Mouse (Mus musculus): Measurements from ENCODE around the gene Frem3.

The Frem3 gene

DNA sequence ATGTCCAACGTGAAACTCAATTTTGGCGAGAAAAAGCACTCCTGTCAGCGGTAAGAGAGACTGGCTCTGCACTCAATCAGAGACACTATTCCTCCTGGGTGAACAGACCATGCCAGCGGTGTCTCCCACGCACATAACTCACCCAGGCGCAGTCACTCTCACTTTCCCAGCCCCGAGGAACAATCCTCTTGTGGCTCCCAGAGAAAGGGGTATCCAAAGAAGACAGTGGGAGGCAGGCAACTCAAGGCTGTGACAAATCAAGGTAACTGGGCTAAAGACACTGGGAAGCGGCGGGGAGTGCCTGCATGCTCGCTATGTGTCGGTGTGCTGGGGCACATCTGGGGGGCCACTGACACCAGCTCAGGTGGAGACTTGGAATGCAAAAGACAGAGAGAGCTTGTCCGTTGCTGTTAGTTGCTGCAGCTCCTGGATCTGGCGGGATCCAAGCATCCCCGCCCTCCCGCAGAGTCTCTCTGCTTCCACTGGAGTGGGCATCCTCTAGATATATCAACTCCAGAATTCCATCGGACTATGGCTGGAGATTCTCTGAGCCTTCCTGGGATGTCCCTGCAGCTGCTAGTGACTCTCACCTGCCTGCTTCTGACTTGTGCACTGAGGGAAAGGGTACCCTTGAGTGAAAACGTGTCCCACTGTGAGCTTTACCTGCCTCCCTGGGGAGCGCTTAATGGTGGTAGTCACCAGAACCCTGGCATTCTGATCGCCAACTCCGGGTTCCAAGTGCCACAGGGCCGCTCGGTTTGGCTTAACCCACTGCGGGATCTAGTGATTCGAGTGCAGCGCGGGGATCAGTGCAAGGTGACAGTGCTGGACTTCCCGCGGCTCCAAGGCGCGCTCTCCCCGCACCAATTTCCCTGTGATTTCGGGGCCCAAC, at the start of gene Frem3:
Frem3 (plus strand) TSS at position 532 of the 892 bp plus-strand sequence.
- 3% methylated on average over 32 of the region's 32 CpGs for WGBS

DNA sequence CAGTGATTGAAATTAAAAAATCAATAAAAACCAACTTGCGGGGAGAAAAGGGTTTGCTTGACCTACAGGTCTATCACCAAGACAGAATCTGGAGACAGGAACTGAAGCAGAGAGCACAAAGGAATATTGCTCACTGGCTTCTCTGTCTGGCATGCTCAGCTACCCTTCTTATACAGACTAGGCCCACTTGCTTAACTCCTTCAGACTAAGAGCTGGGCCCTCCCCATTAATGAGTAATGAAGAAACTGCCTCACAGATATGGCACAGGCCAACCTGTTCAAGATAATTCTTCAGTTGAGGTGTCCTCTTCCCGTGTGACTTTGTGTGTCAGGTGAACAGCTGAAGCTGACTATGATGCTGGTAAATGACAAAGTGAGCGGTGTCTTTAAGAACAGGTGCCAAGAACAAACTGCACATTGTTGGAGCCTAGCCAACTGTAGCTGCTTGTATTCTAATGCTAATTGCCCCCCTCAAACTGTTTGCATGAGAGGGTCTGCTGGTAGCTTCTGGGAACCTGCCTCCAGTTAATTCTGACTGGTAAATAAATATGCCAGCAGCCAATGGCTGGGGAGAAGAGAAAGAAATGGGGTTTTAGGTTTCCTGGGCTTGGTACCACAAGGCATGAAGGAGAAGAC, 46.6 kb upstream of the Frem3 start:
- WGBS, result 70% methylated on average over 3 of the region's 3 CpGs

DNA sequence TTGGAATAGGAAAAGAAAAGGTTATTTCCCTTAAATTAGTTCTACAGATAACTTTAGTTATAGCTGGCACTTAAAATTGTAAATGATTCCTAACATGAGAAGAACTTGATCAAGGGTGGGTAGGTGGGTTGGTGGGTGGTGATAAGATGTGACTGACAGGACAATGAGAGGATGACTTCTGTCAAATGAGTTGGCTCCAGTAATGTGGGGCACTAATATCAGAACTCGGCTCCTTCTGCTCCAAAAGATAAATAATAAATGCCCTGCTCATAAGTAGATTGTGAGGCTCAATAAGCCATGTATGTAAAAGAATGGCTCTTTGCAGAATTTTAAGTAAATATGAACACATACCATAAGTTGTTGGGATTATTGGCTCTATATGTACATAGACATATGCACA, 43.4 kb upstream of the Frem3 start:
- WGBS, result 96% methylated on average over 1 of the region's 1 CpGs

DNA sequence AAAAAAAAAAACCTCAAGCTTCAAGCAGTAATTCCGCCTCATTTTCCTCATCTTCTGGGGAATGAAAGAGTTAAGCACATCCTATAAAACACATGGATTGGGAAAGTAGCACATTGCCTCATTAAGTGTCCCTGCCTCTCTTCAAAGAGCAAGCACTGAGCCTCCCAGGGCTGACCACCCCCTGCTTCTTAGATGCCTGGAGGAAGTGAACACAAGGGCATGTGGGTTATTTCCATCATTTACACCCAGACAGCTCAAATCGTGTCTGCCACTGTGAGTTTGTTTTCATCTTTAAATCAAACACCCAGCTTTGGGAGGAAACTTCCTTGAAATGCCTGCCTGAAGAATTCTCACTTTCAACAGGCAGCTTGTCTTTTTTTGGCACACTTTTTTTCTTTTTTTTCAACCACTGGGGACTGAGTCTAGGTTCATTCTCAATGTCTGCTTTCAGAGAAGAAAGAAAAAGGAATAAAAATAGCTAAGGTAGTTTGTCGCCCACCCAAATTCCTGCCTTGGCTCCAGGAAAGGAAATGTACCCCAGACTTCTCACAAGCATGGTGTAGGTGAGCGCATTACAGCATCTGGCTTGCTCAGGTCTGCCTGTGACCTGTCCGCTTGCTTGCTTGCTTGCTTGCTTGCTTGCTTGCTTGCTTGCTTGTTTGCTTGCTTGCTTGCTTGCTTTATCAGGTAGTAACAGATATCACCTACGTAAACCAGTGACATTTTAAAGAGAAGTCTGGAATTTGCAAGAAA, 42.5 kb upstream of the Frem3 start:
- 61% methylated on average over 6 of the region's 6 CpGs for WGBS

DNA sequence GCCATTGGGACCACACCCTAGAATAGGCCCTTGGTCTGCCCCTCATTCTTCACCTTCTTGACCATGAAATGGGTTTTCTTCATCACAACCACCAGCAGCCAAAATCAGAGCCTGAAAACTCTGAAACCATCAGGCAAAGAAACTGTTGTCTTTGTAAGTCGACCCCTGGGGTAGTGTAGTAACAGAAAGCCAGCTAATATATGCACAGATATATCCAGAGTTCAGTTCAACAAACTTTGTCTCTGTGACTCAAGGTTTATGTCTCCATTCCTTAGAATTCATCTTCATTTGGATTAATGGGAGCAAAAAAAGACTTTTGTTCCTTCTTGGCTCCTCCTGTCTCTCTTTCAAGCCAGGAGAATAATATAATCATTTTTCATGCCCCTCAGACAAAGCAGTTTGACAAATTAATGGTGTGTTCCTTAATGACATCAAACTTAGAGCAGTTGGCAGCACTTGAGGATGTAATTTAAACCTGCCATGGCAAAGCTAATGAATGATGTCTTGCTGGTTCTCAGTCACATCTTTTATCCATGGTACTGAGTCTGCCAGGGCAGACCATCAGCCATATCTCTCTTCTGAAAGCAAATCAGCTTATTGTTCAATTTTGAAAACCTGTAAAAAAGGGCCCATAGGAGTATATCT, 38.3 kb upstream of the Frem3 start:
- whole genome bisulfite sequencing, result 41% methylated on average over 1 of the region's 1 CpGs

DNA sequence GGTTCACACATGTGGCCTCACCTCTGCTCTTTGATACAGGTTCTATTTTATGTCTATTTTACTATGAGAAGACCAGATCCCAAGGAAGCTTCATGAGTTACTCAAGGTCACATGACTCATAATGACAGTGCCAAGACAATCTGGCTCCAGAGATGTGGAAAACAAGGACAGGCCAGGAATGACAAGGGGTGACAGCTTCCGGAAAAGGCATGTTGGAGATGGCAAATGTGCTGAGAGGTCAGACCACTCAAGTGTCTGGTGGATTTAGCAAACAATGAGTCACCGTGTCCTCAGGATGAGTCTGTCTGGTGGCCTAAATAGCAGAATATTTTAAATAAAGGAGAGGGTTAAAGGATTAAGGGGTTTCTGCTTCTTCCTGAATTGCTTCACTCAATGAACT, 33.8 kb upstream of the Frem3 start:
- 81% methylated on average over 2 of the region's 2 CpGs for WGBS

DNA sequence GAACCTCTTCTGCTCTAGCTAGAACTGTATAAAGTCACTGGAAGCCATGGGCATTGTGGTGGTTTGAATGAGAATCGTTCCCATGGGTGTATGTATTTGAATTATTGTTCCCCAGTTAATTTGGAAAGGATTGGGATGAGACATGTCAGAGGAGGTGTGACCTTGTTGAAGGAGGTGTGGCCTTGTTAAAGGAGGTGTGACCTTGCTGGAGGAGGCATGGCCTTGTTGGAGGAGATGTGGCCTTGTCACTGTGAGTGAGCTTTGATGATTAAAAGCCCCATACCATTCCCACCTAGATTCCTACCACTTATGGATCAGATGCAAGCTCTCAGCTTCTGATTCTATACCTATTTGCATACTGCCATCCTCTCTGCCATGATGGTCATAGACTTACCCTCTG, 31.8 kb upstream of the Frem3 start:
- WGBS, result 76% methylated on average over 1 of the region's 1 CpGs

DNA sequence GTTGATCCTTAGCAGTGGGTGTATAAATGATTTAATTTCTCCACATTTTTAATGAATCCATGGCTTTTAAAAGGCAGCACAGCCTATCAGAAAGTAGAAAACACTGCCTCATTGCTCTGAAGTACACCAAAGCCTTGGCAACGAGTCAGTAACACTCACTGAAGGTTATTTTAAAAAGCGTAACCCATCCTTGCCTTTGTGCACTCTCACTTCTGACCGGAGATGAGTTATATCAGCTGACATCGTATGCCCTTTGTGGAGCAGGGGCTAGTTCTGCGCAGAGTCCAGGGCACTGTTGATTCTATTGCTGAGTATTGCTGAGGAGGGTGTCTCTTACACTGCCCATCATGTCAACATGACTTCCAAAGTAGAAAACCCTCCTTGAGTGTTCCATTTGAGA, 18.3 kb upstream of the Frem3 start:
- 88% methylated on average over 5 of the region's 5 CpGs for WGBS

DNA sequence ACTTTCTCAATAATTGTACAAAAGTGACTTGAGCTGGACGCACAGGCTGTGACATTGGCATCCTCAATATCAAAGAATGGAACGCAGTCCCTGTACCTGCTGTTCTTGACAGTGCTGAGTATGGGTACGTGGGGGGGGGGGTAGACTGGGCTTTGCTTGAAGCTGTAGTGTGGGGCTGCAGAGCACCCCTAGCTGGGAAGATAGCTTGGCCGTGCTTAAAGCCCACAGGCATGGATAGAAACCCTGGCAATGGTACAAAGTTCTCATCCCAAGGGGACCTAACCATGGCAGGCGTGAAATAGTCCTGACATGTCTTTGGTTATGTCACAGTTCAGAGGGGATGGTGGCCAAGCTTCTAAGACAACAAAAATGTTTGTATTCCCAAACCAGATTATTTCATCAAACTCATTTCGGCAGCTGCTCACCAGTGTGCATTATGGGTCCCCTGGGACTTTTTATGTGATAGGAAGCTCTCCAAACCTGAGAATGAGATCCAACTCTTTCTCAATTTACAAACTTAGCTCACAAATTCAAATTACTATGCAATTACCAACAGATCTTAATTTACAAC, 10.2 kb upstream of the Frem3 start:
- WGBS, result 81% methylated on average over 6 of the region's 6 CpGs

DNA sequence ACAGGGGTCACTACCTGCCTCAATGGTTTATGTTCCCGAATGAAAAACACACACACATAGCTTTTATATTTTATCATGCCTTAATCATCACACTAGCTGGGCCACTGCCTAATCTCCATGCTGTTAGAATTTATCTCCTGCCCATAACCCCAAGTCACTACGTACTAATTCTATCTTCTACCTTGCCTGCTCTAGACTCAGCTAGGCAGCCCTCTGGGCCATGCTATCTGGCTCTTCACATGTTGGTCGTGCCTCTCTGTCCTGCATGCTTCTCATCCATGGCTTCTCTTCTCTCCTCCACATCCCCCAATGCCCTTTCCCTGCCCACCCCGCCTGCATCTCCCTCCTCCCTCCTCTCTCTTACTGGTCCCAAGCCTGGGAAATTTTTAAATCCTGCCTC, 9.0 kb upstream of the Frem3 start:
- 84% methylated on average over 4 of the region's 4 CpGs for WGBS

DNA sequence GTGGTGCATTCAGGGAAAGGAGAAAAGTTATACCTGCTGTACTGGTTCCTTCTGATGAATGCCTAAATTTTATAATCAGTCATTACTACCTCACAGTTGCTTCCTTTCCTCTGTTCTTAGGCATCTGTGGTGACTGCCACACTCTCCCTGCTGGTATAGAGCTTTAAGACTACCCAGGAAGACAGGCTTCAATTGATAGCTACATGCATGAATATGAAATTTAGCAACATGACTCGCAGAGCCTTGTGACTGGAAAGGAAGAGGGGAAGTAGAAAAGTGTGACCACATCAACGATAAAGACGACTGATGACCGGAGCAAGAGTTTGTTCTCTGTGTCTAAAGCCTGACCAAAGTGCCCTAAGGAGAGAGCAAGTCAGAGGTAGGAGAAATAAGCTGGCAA, 3.8 kb upstream of the Frem3 start:
- 92% methylated on average over 4 of the region's 4 CpGs for WGBS

DNA sequence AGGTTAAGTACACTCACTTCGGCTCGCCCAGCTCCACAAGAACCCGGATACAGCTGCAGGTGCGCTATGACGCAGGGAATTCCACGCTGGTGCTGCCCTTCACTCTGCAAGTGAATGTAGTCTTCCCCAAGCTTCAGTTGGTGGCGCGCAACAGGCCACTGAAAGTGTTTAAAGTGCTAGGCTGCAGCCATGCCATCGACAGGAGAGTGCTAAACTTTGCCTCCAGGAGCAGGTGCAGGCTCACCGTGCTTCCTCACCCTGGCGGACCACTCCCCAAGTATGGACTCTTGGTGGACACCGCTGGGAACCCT, 516 bp downstream of the Frem3 start:
- 6% methylated on average over 12 of the region's 12 CpGs for WGBS

DNA sequence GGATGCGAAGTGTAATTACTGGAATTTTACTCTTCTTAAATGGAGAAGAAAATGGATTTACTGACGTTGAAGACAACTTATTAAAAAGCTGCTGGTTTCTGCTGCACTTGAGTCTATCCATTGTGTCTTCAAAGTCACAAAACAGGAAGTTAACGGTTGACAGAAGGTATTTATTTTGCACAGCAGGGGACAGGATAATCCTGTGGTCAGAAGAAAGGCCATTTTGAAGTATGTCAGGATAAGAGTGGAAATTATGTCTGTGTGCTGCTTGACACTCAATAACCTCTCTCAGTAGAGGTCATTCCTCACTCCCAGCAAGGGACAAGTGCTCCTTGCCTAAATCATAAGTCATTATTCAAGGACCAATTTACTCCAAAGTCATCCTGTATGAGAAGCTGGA, 8.9 kb downstream of the Frem3 start:
- 65% methylated on average over 3 of the region's 3 CpGs for WGBS

DNA sequence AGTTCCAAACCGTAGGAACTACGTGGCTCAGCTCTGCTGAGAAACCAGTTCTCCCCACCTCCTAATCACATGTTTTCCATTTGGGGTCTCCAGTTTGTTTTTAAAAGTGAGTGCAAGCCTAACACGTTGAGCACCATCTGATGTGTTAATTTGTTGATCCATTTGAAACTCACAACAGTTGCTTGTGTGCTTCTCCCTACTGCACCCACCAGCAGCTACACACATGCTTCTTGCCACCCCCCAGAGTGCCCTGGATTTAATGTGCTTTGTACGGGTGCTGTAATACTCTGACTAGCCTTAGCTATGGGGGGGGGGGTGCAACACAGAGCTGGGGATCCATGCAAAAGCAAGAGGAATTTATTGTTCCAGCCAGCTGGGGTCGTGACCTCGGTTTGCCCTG, 36.5 kb downstream of the Frem3 start:
- WGBS, result 73% methylated on average over 6 of the region's 6 CpGs

DNA sequence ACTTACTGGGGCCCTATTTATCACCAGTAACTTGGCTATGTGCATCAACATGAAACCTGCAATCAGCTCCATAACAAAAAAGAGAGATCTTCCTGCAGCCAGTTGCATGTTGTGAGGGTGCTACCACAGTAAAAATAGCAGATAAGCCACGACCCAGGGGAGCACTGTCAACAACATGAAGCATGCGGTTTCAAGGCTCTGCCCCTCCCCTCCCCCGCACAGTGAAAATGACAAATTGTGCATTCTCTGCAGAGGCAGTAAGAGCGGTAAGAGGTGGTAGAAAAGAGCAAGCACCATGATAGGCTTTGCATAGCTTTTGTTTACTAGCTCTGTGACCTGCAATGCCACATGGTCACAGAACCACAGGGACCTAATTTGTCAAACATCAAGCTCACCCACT, 46.8 kb downstream of the Frem3 start:
- 71% methylated on average over 4 of the region's 4 CpGs for WGBS

DNA sequence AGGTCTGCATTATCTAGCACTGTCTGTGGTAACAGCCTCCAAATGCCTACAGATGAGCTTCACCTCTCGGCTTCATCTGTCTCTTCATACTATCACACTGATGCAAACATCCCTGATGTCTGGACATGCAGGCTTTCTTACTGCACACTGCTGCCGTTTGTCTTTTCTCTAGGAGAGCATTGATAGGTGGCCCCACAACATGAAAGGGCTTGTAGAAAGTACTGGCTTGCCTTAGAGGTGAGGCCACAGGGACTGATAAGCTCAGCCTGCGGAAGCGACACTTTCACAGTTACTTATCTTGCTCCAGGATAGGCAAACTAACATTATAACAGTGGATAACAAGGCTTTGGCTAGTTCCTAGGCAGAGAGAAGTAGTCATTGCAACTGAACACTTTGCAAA, 50.2 kb downstream of the Frem3 start:
- WGBS, result 90% methylated on average over 4 of the region's 4 CpGs

DNA sequence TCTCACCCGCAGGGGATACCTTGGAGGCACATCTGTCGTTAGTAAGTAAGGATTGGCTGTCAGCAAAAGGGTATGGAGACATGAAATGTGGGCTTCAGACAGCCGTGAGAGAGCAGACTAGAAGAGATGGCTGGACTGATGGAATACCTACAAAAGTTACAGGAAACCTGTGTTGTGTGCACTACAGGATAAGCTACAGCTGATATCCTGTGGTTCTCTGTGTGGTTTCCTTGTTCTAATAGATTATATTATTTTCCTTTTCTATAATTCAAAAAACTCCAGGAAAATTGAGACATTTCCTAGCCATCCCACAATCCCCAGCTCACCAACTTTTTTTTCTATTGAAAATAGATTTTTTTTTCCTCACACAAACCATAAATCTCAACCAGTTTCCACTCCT, 52.6 kb downstream of the Frem3 start:
- 75% methylated on average over 3 of the region's 3 CpGs for WGBS

DNA sequence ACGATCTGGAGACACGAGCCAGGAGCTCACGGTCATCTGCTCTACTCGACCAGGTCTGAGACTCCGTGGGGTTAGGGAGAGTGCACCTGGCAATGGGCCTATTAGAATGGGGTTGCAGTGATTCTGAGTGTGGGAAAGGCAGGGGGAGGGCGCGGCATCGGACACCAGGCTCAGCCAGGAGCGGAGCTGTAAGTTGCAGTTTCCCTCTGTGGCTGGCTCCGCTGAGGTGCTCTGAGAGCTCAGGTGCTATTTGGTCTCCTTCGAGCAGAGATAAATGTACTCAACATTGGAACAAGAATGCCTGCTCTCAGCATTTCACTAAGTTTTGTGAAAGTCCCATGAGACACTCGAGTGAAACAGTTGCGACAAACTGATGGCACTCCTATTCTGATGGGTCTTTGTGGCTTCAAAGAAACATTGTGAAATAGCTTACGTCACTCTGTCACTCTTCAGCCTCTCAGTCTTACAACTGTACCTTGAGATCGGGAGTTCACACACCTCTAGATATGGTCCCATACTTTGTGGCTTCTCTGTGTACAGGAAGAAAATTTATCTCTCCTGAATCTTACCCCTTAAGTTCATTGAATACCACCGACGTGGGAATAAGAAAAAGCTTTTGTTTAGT, 58.5 kb downstream of the Frem3 start:
- WGBS, result 80% methylated on average over 17 of the region's 17 CpGs

DNA sequence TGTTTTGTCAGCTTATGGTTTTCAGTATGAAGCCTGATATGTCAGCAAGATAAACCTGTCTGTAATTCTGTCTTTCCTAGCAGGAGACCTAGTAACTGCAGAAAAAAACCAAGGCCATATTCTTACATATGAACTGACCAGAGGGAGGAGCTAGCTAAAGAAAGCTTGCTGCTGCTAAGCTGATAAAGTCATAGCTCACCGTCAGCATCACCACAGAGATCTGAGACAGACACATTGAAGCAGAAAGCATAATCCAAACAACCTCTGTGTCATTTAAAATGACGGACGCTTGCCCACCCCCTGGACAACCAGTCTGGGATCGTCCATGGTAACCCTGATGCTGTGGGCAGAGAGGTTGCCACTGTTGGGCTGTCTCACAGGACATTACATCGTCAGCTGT, 71.7 kb downstream of the Frem3 start:
- WGBS, result 89% methylated on average over 5 of the region's 5 CpGs

DNA sequence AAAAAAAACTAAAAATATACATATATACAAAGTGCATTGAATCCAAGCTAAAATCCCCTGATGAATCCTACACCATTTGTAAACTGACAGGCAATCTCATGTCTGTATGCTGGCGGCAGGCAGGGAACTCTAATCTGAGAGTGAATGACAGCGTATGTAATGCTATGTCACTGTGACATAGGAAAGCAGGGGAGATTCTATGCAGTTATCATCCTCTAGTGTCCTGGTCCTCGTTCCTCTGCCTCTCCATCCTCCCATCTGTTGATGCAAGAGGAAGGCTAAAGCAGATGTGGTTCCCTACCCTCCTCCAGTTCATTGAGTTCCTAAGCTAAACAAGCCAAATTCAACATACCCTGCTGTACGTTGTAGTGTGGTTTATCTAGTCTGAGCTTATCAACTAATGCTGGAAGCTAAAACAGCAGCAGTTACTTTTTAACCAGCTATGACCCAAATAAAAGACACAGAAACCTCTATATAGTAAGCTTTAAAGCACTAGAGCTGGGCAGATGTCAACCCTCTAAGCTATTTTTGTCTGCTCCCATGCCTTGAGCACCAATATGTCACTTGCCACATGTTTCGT, 73.0 kb downstream of the Frem3 start:
- 77% methylated on average over 5 of the region's 5 CpGs for WGBS

DNA sequence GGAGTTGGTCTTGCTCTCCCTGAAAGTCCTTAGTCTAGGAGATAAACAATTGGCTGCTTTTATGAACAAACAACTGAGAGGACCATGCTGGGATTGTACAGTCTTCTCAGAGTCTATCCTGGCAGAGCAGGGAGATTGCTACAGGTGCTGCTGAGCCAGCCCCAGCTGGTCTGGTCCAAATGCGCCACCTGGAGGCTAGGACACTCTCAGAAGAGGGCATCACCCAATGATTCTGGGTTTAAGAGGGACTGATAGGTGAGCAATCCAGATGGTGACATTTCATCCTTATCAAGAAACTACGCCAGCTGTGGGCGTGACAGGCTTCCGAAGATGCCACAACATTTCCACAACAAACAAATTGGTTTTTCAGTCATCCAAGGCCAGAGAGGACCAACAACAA, 77.3 kb downstream of the Frem3 start:
- WGBS, result 56% methylated on average over 4 of the region's 4 CpGs
